Mouse (Mus musculus) lung, adult 2 months (tissue): Measurements from ENCODE around the gene B4galt2. TPM values are rescaled to one million over a fixed set of nuclear protein-coding genes. Genes with fewer than 3 reads are reported as not detected.

Experiments
- DNase-seq: peaks from one replicate; pipeline ENCODE4 v3.0.0; 2022
- H3K4me1 ChIP-seq: fragments of 200-500 bp; 2 replicates; pipeline ENCODE4 v1.6.1; 2011; ENCODE audit warnings: low read length; ENCODE audit not compliant: control insufficient read depth, insufficient read depth
- H3K4me3 ChIP-seq: fragments of 200-500 bp; replicated peaks from 2 replicates; pipeline ENCODE3; 2011; ENCODE audit warnings: low read depth, mild to moderate bottlenecking, control low read depth, low read length; ENCODE audit errors: extremely low read depth
- CTCF ChIP-seq: fragments of 200-500 bp; IDR thresholded peaks from 2 replicates; pipeline ENCODE4 v1.5.1; 2011; ENCODE audit warnings: mild to moderate bottlenecking, low read length, control low read depth; ENCODE audit not compliant: insufficient read depth
- POLR2A ChIP-seq: fragments of 200-500 bp; IDR thresholded peaks from 2 replicates; pipeline ENCODE4 v1.6.1; 2011; ENCODE audit warnings: low read depth, mild to moderate bottlenecking, control low read depth, low read length, borderline replicate concordance; ENCODE audit errors: extremely low read depth
- WGBS: fragments of 180-500 bp; shearing (Covaris S2); methylation state at CpG from one replicate; pipeline ENCODE4 v1.1.7; 2018; 5-methylcytosine and 5-hydroxymethylcytosine counted together
- polyA plus RNA-seq: library from polyadenylated mRNA; depleted of rRNA; stranded (reverse); fragments of >200 nt; gene quantifications from 2 replicates; pipeline ENCODE4 v1.2.3, GENCODE M21; 2012

The B4galt2 gene
- polyA plus RNA-seq, 1 experiment: 23.4 TPM

DNA sequence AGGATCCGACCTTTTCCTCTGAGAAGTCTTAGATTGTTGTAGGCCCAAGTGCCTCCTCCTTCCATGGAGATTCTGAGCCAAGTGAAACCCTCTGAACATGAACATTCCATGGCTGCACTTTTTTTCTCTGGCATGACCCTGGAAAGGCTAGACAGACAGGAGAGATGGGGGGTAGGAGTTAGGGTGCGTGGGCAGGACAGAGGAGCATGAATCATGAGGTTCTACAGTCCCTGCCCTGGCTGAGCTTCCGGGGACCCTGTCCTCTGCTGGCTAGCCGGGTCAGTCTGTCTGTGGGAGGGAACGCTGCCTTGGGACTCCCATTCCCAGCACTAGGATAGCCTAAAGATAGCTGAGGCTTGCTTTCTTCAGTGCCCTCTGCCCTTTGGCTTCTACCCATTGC is 38.8 kb downstream of the B4galt2 start:
- no peak overlapping the region for H3K4me3 ChIP-seq
- 73% methylated on average over 5 of the region's 5 CpGs for WGBS

GRCm38 (mm10) chr4:117843101-117843500 is 40.2 kb downstream of the B4galt2 start:
- no peak overlapping the region for H3K4me3 ChIP-seq
- no peak for DNase-seq
- H3K4me1 ChIP-seq: peaks cover 3% of the 10 kb centered on the region; the same call in 1 of the 2 replicates
- WGBS: 91% methylated on average over 5 of the region's 5 CpGs
- TF ChIP-seq CTCF: no peak
- TF ChIP-seq POLR2A: no peak

More for the DNA sequence above, 38.8 kb downstream of the B4galt2 start:
- H3K4me1 ChIP-seq: peaks cover 3% of the 10 kb centered on the region; the same call in 1 of the 2 replicates
- TF ChIP-seq POLR2A: no peak
- no peak for TF ChIP-seq CTCF
- no peak for DNase-seq

DNA sequence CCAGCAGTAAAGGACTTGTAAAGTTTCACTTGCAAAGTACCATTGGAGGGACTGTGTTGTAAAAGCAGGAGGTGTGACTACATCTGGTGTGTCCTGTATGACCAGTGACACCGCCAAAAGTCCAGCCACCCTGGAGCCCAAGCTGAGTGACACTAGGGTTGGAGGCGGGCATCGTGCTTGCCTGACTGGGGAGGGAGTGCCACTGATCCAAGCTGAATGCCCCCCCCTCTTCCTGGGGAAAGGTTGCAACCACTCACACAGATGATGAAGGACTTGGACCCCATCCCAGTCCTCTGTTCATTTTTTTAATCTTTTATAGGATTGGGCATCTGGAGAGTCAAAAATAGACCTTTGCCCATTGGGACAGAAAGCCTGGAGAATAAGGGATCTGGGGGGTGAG is 41.7 kb downstream of the B4galt2 start:
- H3K4me3 ChIP-seq: no peak overlapping the region
- DNase-seq: no peak
- no peak for TF ChIP-seq CTCF
- no peak for TF ChIP-seq POLR2A
- peaks cover 8% of the 10 kb centered on the region for H3K4me1 ChIP-seq
- WGBS: 59% methylated on average over 3 of the region's 3 CpGs

- Histone ChIP-seq H3K4me3 (no peak overlapping the region), H3K4me1 (peaks cover 8% of the 10 kb centered on the region)
- DNase-seq: peak; percentile 24
- TF ChIP-seq CTCF (no peak), POLR2A (no peak)
- WGBS: 76% methylated on average over 5 of the region's 5 CpGs
Observed at GRCm38 (mm10) chr4:117840821-117841220, 42.5 kb downstream of the B4galt2 start.

DNA sequence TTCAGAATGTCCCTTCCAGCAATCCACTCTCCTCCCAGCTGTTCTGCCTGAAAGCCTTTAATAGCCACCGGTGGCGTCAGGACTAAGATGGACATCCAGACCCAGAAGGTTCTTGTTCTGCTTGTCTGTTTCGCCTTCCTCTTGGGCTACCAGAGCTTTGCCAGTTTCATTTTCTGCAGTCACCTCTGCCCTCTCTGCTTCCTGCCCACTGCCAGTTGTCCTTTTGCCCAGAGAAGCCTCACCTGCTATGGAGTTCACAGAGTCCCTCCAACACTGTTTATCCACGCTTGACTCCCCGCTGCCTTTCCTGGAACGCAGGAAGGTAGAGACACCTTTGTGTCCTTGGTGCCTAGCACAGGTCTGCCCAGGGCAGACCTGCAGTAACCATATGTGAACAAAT is 43.9 kb downstream of the B4galt2 start:
- WGBS: 65% methylated on average over 6 of the region's 6 CpGs
- DNase-seq: no peak
- no peak for TF ChIP-seq POLR2A
- no peak for TF ChIP-seq CTCF

DNA sequence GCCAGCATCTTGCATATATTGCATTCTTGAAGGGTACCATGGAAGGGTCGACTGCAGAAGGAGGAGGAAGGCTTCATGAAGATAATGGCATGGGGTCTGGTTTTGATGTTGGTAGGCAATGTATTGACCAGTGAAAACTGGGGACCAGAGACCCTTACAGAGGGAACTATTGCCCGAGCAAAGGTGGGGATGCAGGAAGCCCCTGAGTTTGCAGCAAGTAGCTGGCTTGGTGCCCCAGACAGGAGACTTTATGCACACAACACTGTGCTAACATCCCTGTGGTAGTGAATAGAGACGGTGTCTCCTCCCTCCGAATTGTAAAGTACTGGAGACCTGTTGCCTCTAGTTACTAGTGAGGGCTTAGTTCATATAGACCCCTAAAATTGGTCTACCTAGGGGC is 46.0 kb downstream of the B4galt2 start:
- Histone ChIP-seq H3K4me3 (no peak overlapping the region), H3K4me1 (peaks cover 8% of the 10 kb centered on the region)
- WGBS: 56% methylated on average over 4 of the region's 4 CpGs
- DNase-seq: no peak
- TF ChIP-seq POLR2A (no peak), CTCF (no peak)

More for the DNA sequence above, 43.9 kb downstream of the B4galt2 start:
- Histone ChIP-seq H3K4me3 (no peak overlapping the region), H3K4me1 (peaks cover 8% of the 10 kb centered on the region)

DNA sequence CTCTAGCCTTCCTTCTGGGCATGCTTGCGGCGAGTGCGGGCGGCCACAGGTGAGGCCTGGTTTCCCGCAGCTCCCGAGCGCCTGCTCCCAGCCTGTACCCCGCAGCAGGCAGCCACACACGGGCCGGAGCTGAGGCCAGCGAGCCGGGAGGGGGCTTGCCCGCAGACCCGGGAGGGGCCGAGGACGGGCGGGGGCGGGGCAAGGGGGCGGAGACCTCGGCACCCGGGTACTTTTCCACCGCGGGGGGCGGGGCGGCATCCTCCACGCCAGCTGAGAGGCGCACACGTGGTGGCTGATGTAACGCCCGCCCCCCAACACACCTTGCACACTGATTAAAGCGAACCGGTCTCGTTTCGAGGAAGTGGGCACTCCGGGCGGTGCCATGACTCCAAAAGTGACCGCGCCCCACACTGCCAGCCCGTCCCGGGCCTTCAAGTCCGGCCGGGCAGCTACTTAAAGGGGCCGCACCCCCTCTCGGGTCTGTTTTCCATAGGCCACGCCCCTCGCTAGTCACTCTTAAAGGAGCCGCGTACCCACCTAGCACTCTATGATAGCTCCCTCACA is 47.0 kb downstream of the B4galt2 start:
- H3K4me3 ChIP-seq: peak overlapping the region; percentile 81
- peak; percentile 92 for DNase-seq
- TF ChIP-seq CTCF (no peak), POLR2A (0 out of 2 replicates have a peak, but pooled peaks have one; percentile 6)
- H3K4me1 ChIP-seq: peaks cover 15% of the 10 kb centered on the region
- WGBS: under 1% methylated on average over 43 of the region's 48 CpGs

GRCm38 (mm10) chr4:117835531-117836111 is 47.7 kb downstream of the B4galt2 start:
- TF ChIP-seq POLR2A: no peak; the same call in 1 of the 2 replicates
- no peak for TF ChIP-seq CTCF
- under 1% methylated on average over 59 of the region's 60 CpGs for WGBS
- peak overlapping the region; percentile 81 for H3K4me3 ChIP-seq
- peaks cover 13% of the 10 kb centered on the region for H3K4me1 ChIP-seq
- no peak for DNase-seq

- TF ChIP-seq POLR2A (peak; percentile 20; the same call in 1 of the 2 replicates), CTCF (no peak)
- peak; percentile 78 for DNase-seq
- Histone ChIP-seq H3K4me3 (peak overlapping the region; percentile 81), H3K4me1 (peaks cover 16% of the 10 kb centered on the region)
- 5% methylated on average over 36 of the region's 36 CpGs for WGBS
Observed at GRCm38 (mm10) chr4:117834845-117835530, 48.3 kb downstream of the B4galt2 start.
